ENCODE assay signal across 24 mouse cellular contexts in genomic region chr17:30253924-30254323, GRCm38 (mm10).
DNase-seq lines count a peak whose midpoint lies in the region; ATAC-seq and TF ChIP-seq lines count a peak whose summit lies in the region.
"Had no signal": no experiment of that assay in that cellular context is flagged by ENCODE, and none has a peak within 500 bp of the region (broad histone marks: within the 10 kb centered on the region; RNA-seq: fewer than 3 reads in every experiment).

No protein-coding gene starts in this region.

- 0 out of 2 replicates have a peak overlapping the region, but pooled peaks have one; percentile 10 for H3K9ac ChIP-seq in heart, embryonic 14.5 days (ENCODE audit: low read length)
- no peak overlapping the region for H3K9ac ChIP-seq in kidney, embryonic 15.5 days
- no peak overlapping the region for H3K9ac ChIP-seq in midbrain, embryonic 14.5 days (replicated peaks; ENCODE audit: low read length)
- H3K9ac ChIP-seq in midbrain, embryonic 15.5 days = no peak overlapping the region
- H3K9ac ChIP-seq: intestine, embryonic 15.5 days; limb, embryonic 12.5 days had no signal

- H3K4me1 ChIP-seq in heart, embryonic 14.5 days (ENCODE audit: control insufficient read depth in 2 of 2, insufficient read depth in 2 of 2, low read length in 2 of 2) = peaks cover 29 to 59% of the 10 kb centered on the region in 2 experiments
- H3K4me1 ChIP-seq in kidney, embryonic 15.5 days = peaks cover 27% of the 10 kb centered on the region
- no peaks in the 10 kb centered on the region for H3K4me1 ChIP-seq in kidney, adult 2 months (ENCODE audit: control insufficient read depth, insufficient read depth, low read length)
- peaks cover 26% of the 10 kb centered on the region for H3K4me1 ChIP-seq in midbrain, embryonic 14.5 days (ENCODE audit: control insufficient read depth, insufficient read depth, low read length)
- peaks cover 31% of the 10 kb centered on the region for H3K4me1 ChIP-seq in midbrain, embryonic 15.5 days
- H3K4me1 ChIP-seq: intestine, embryonic 15.5 days had no signal

- TF ChIP-seq CTCF in kidney, adult 2 months (conservative IDR thresholded peaks at IDR 0.05; ENCODE audit: insufficient read depth, insufficient read length, low read depth, low read length) = no peak

- no peak for ATAC-seq in heart, embryonic 14.5 days (ENCODE audit: insufficient number of reproducible peaks, insufficient read depth, low FRiP score, low read depth)
- peak; percentile 84 for ATAC-seq in kidney, embryonic 15.5 days (replicated peaks; ENCODE audit: low FRiP score)
- ATAC-seq in midbrain, embryonic 14.5 days (ENCODE audit: low FRiP score, low TSS enrichment) = no peak
- no peak for ATAC-seq in midbrain, embryonic 15.5 days (replicated peaks)
- no peak for ATAC-seq in frontal cortex, adult (ENCODE audit: low TSS enrichment)
- ATAC-seq: intestine, embryonic 15.5 days; Patski had no signal

- no peak overlapping the region for H3K27ac ChIP-seq in heart, embryonic 14.5 days (replicated peaks in 1 of 2; ENCODE audit: control insufficient read depth in 1 of 2, insufficient read depth in 1 of 2, low read depth in 2 of 2, low read length in 2 of 2)
- H3K27ac ChIP-seq in kidney, embryonic 15.5 days = peak overlapping the region; percentile 49; the same call in 1 of the 2 replicates
- H3K27ac ChIP-seq in kidney, adult 2 months (ENCODE audit: insufficient read depth, low read depth, low read length) = no peak overlapping the region
- H3K27ac ChIP-seq in midbrain, embryonic 14.5 days (replicated peaks; ENCODE audit: low read depth, low read length) = 0 out of 2 replicates have a peak overlapping the region, but pooled peaks have one; percentile 2
- no peak overlapping the region for H3K27ac ChIP-seq in midbrain, embryonic 15.5 days
- H3K27ac ChIP-seq: intestine, embryonic 15.5 days; limb, embryonic 12.5 days had no signal

- no peak overlapping the region for H3K4me2 ChIP-seq in heart, embryonic 14.5 days (ENCODE audit: low read length)
- no peak overlapping the region for H3K4me2 ChIP-seq in kidney, embryonic 15.5 days
- no peak overlapping the region for H3K4me2 ChIP-seq in midbrain, embryonic 14.5 days (ENCODE audit: low read length)
- H3K4me2 ChIP-seq in midbrain, embryonic 15.5 days = no peak overlapping the region
- H3K4me2 ChIP-seq: intestine, embryonic 15.5 days; limb, embryonic 12.5 days; liver, embryonic 11.5 days had no signal

- 56% methylated on average over 7 of the region's 7 CpGs for WGBS in heart, embryonic 14.5 days
- 26% methylated on average over 7 of the region's 7 CpGs for WGBS in kidney, embryonic 15.5 days
- 56% methylated on average over 7 of the region's 7 CpGs for WGBS in kidney, adult 2 months
- 29% methylated on average over 7 of the region's 7 CpGs for WGBS in midbrain, embryonic 14.5 days
- 38% methylated on average over 7 of the region's 7 CpGs for WGBS in midbrain, embryonic 15.5 days

- H3K27me3 ChIP-seq in heart, embryonic 14.5 days (ENCODE audit: control insufficient read depth, insufficient read depth, low read length) = no peaks in the 10 kb centered on the region
- no peaks in the 10 kb centered on the region for H3K27me3 ChIP-seq in kidney, embryonic 15.5 days
- H3K27me3 ChIP-seq in kidney, adult 2 months (replicated peaks; ENCODE audit: control insufficient read depth, insufficient read depth, low read length) = no peaks in the 10 kb centered on the region
- H3K27me3 ChIP-seq in midbrain, embryonic 14.5 days (ENCODE audit: control insufficient read depth, insufficient read depth, low read length) = no peaks in the 10 kb centered on the region
- no peaks in the 10 kb centered on the region for H3K27me3 ChIP-seq in midbrain, embryonic 15.5 days (replicated peaks)
- H3K27me3 ChIP-seq: CH12.LX; intestine, embryonic 15.5 days; limb, embryonic 12.5 days; Patski had no signal

- TF ChIP-seq POLR2A in kidney, adult 2 months (IDR thresholded peaks at IDR 0.05; ENCODE audit: low read depth, low read length) = no peak

- H3K9me3 ChIP-seq in heart, embryonic 14.5 days (ENCODE audit: control insufficient read depth, low read length) = no peaks in the 10 kb centered on the region
- H3K9me3 ChIP-seq in kidney, embryonic 15.5 days (replicated peaks) = no peaks in the 10 kb centered on the region
- H3K9me3 ChIP-seq in midbrain, embryonic 14.5 days (ENCODE audit: control insufficient read depth, low read length) = no peaks in the 10 kb centered on the region
- no peaks in the 10 kb centered on the region for H3K9me3 ChIP-seq in midbrain, embryonic 15.5 days
- H3K9me3 ChIP-seq: G1E; intestine, embryonic 15.5 days; limb, embryonic 12.5 days had no signal

- no peak overlapping the region for H3K4me3 ChIP-seq in heart, embryonic 14.5 days (ENCODE audit: control insufficient read depth in 1 of 2, insufficient read depth in 1 of 2, low read depth in 1 of 2, low read length in 2 of 2)
- no peak overlapping the region for H3K4me3 ChIP-seq in kidney, embryonic 15.5 days (replicated peaks)
- no peak overlapping the region for H3K4me3 ChIP-seq in kidney, adult 2 months (ENCODE audit: insufficient read depth, low read depth, low read length)
- no peak overlapping the region for H3K4me3 ChIP-seq in midbrain, embryonic 14.5 days (replicated peaks; ENCODE audit: low read depth, low read length)
- no peak overlapping the region for H3K4me3 ChIP-seq in midbrain, embryonic 15.5 days
- H3K4me3 ChIP-seq: intestine, embryonic 15.5 days; limb, embryonic 12.5 days had no signal

- H3K36me3 ChIP-seq in heart, embryonic 14.5 days (ENCODE audit: control insufficient read depth, insufficient read depth, low read length) = peaks cover 5% of the 10 kb centered on the region; the same call in 1 of the 2 replicates
- no peaks in the 10 kb centered on the region for H3K36me3 ChIP-seq in kidney, embryonic 15.5 days
- H3K36me3 ChIP-seq in kidney, adult 2 months (ENCODE audit: control insufficient read depth, insufficient read depth, low read length) = no peaks in the 10 kb centered on the region
- no peaks in the 10 kb centered on the region for H3K36me3 ChIP-seq in midbrain, embryonic 14.5 days (ENCODE audit: control insufficient read depth, insufficient read depth, low read length)
- no peaks in the 10 kb centered on the region for H3K36me3 ChIP-seq in midbrain, embryonic 15.5 days (replicated peaks)
- H3K36me3 ChIP-seq: intestine, embryonic 15.5 days; limb, embryonic 12.5 days had no signal

- no peak for DNase-seq in heart, adult 18-20 months
- DNase-seq in kidney, adult 2 months = no peak
- DNase-seq in midbrain, embryonic 14.5 days = no peak
- peak; percentile 30 for DNase-seq in mesoderm, embryonic 11.5 days (ENCODE audit: low read depth, low spot score)
- DNase-seq: B cell, adult 2 months; cerebellum, adult 11 months; cerebellum, adult 9-11 months; gastrocnemius, postnatal 36 days; kidney, postnatal 25 days; lung, adult 18-20 months; lung, postnatal 10 days; right cerebral cortex, adult 18-20 months; right cerebral cortex, postnatal 4 days; thymus, postnatal 14 days had no signal

Comparison
In these comparisons a context has a peak if more than half of its experiments do, and no peak if none do; other contexts are left out.
1. H3K27ac ChIP-seq: peak in kidney, embryonic 15.5 days (single experiment) and midbrain, embryonic 14.5 days (single experiment); none in heart, embryonic 14.5 days (0 of 2), kidney, adult 2 months (single experiment) and midbrain, embryonic 15.5 days (single experiment).